Mouse (Mus musculus): ENCODE measurements around the gene Cacna1c.

DNA sequence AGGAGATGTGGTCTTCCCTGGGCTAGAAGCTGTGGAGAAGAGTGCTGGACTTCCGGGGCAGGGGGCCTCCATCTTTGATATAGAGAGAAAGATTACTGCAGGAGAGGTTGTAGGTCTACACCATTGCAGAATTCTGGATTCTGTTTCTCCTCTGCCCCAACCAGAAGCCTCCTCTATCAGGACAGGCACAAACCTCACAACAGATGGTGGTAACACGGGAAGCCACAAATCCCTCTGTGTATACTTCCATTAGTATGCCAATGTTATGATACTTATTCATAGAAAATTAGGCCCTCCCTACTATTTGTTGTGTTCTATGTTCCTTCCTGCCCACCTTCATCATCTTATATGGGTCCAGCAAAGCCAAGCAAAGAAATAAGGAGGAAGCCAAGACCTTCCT lies 552.7 kb downstream of the Cacna1c start:
- no peak for TF ChIP-seq POLR2A (IDR thresholded peaks at IDR 0.05; ENCODE audit: borderline replicate concordance, insufficient read depth, low read length)
- no peak for TF ChIP-seq CTCF (IDR thresholded peaks at IDR 0.05; ENCODE audit: borderline replicate concordance, insufficient read depth, low read depth, low read length)
